Mouse (Mus musculus): ENCODE results near the gene Cst13.

The Cst13 gene

GRCm38 (mm10) chr2:148874617-148875334 is 54.9 kb downstream of the Cst13 start:
- DNase-seq (ENCODE audit: extremely low spot score): peak; percentile 20

GRCm38 (mm10) chr2:148875335-148875811 is 55.5 kb downstream of the Cst13 start, which contains the start of gene Cst3:
TSS of gene Cst3 (minus strand) at chr2:148875692.
- peak; percentile 93 for DNase-seq (ENCODE audit: extremely low spot score)

- DNase-seq (ENCODE audit: extremely low spot score): no peak
These were observed 57.3 kb downstream of the Cst13 start for GRCm38 (mm10) chr2:148877016-148877770.

- DNase-seq (ENCODE audit: extremely low spot score): no peak
These were observed 58.8 kb downstream of the Cst13 start for GRCm38 (mm10) chr2:148878641-148879130.

GRCm38 (mm10) chr2:148879199-148879598 is 59.3 kb downstream of the Cst13 start:
- no peak for DNase-seq (ENCODE audit: extremely low spot score)

Data from embryo, embryonic 9.5 days (tissue).